In genomic region chr17:46728904-46729318, GRCm38 (mm10) we compare ENCODE assay signal across 8 mouse cellular contexts. TPM values are rescaled to one million over a fixed set of nuclear protein-coding genes. Genes with fewer than 3 reads are reported as not detected.
DNase-seq lines count a peak whose midpoint lies in the region; ATAC-seq and TF ChIP-seq lines count a peak whose summit lies in the region.

Gene Gnmt, minus strand, starts transcription at chr17:46729168.

- TF ChIP-seq CTCF in lung, embryonic 14.5 days (IDR thresholded peaks at IDR 0.05; ENCODE audit: low read depth) = no peak

- H3K27me3 ChIP-seq in heart, embryonic 12.5 days (replicated peaks) = peaks cover 27% of the 10 kb centered on the region
- H3K27me3 ChIP-seq in lung, embryonic 14.5 days (ENCODE audit: insufficient read depth, low read length) = peaks cover 9% of the 10 kb centered on the region; the same call in 1 of the 2 replicates

- 14% methylated on average over 24 of the region's 24 CpGs for WGBS in heart, embryonic 12.5 days
- WGBS in lung, embryonic 14.5 days = 16% methylated on average over 24 of the region's 24 CpGs

- peak within 1 kb of the TSS; percentile 38; the same call in 1 of the 2 replicates for H3K9ac ChIP-seq in heart, embryonic 12.5 days
- H3K9ac ChIP-seq in lung, embryonic 14.5 days = no peak within 1 kb of the TSS

- no peak for DNase-seq in heart, postnatal 36 days
- DNase-seq in cerebellum, postnatal 36 days = peak; percentile 87 to 90
- peak; percentile 90 to 92 for DNase-seq in kidney, adult 8-10 months
- peak; percentile 45 for DNase-seq in lung, embryonic 14.5 days
- DNase-seq in ovary, postnatal 14 days (ENCODE audit: low spot score) = no peak
- no peak for DNase-seq in thymus, adult 18-20 months
- DNase-seq in c-Kit-positive CD71-positive TER-119-positive erythroid progenitor cells, embryonic 14.5 days (ENCODE audit: low spot score) = no peak

- H3K36me3 ChIP-seq in heart, embryonic 12.5 days = peaks cover 13% of the 10 kb centered on the region; the same call in 1 of the 2 replicates
- H3K36me3 ChIP-seq in lung, embryonic 14.5 days (ENCODE audit: insufficient read depth) = peaks cover 14% of the 10 kb centered on the region; the same call in 1 of the 2 replicates

- intact Hi-C loops in heart, postnatal 36 days (cut with DNase I) = no loop called here

- H3K4me3 ChIP-seq in heart, embryonic 12.5 days = peak within 1 kb of the TSS; percentile 9; the same call in 1 of the 2 replicates
- peak within 1 kb of the TSS; percentile 25 for H3K4me3 ChIP-seq in lung, embryonic 14.5 days (ENCODE audit: low read depth, low read length)

- ATAC-seq in heart, embryonic 12.5 days (ENCODE audit: insufficient number of reproducible peaks, low FRiP score) = no peak
- ATAC-seq in lung, embryonic 14.5 days (ENCODE audit: insufficient read depth) = peak; percentile 48; the same call in 1 of the 2 replicates

- H3K4me2 ChIP-seq in heart, embryonic 12.5 days = peak within 1 kb of the TSS; percentile 39
- peak within 1 kb of the TSS; percentile 57 for H3K4me2 ChIP-seq in lung, embryonic 14.5 days

- H3K9me3 ChIP-seq in heart, embryonic 12.5 days (replicated peaks) = no peaks in the 10 kb centered on the region
- no peaks in the 10 kb centered on the region for H3K9me3 ChIP-seq in lung, embryonic 14.5 days (ENCODE audit: low read depth, low read length)

- no peak within 1 kb of the TSS for H3K27ac ChIP-seq in heart, embryonic 12.5 days (ENCODE audit: poor library complexity, severe bottlenecking)
- no peak within 1 kb of the TSS for H3K27ac ChIP-seq in lung, embryonic 14.5 days (ENCODE audit: low read depth)

- peaks cover 27% of the 10 kb centered on the region for H3K4me1 ChIP-seq in heart, embryonic 12.5 days (replicated peaks)
- H3K4me1 ChIP-seq in lung, embryonic 14.5 days (ENCODE audit: insufficient read depth) = no peaks in the 10 kb centered on the region

RNA-seq across cellular contexts. Expression of gene Gnmt, which starts in this region (rescaled TPM):
- 0.38 and 0.90 TPM in 2 replicates for polyA plus RNA-seq in heart, embryonic 12.5 days (2016; fragmentation: Nextera tagmentation; extraction: Ambion mirVana)
- total RNA-seq in heart, postnatal 36 days (2021) = 1 to 10 TPM; 1.8 to 3.1 TPM
- 0.77 and 1.5 TPM in 2 replicates for polyA plus RNA-seq in lung, embryonic 14.5 days (2014; fragmentation: Nextera tagmentation; extraction: Ambion mirVana)

Comparison
In these comparisons a context has a peak if more than half of its experiments do, and no peak if none do; other contexts are left out.
1. DNase-seq: peak in cerebellum, postnatal 36 days (2 of 2), kidney, adult 8-10 months (2 of 2) and lung, embryonic 14.5 days (single experiment); none in heart, postnatal 36 days (0 of 2), ovary, postnatal 14 days (single experiment), thymus, adult 18-20 months (0 of 2) and c-Kit-positive CD71-positive TER-119-positive erythroid progenitor cells, embryonic 14.5 days (single experiment).